ENCODE assay signal across 19 mouse cellular contexts in genomic region chr2:75147967-75148366, GRCm38 (mm10).
DNase-seq lines count a peak whose midpoint lies in the region; ATAC-seq lines count a peak whose summit lies in the region.
"Had no signal": no experiment of that assay in that cellular context is flagged by ENCODE, and none has a peak within 500 bp of the region (broad histone marks: within the 10 kb centered on the region; RNA-seq: fewer than 3 reads in every experiment).

No protein-coding gene starts in this region.

- no peak for ATAC-seq in CD4-positive, CD25-positive, alpha-beta regulatory T cell, adult 4 months
- ATAC-seq in neural tube, embryonic 14.5 days (ENCODE audit: low read depth), result no peak
- ATAC-seq in liver, embryonic 12.5 days, result no peak
- ATAC-seq: forebrain, postnatal 0 days had no signal

- DNase-seq in CD4-positive, CD25-positive, alpha-beta regulatory T cell, adult 2 months (ENCODE audit: low read depth, low spot score), result peak; percentile 7
- no peak for DNase-seq in neural tube, embryonic 10.5 days (ENCODE audit: extremely low spot score, low spot score)
- peak; percentile 51 for DNase-seq in limb, embryonic 10.5 days (ENCODE audit: low spot score)
- DNase-seq in right cerebral cortex, postnatal 4 days, result no peak
- DNase-seq: adrenal gland, adult 8-10 months; B cell, adult 2 months; cerebellum, adult 11 months; cerebellum, adult 8-10 months; cerebellum, postnatal 14 days; forebrain, postnatal 0 days; gastrocnemius, postnatal 14 days; heart, postnatal 36 days had no signal

- H3K27ac ChIP-seq in neural tube, embryonic 14.5 days (ENCODE audit: low read depth, low read length), result no peak overlapping the region
- H3K27ac ChIP-seq in limb, embryonic 10.5 days, result peak overlapping the region; percentile 76
- H3K27ac ChIP-seq in liver, embryonic 12.5 days, result no peak overlapping the region
- H3K27ac ChIP-seq: embryonic facial prominence, embryonic 13.5 days; forebrain, embryonic 12.5 days; heart, embryonic 13.5 days; hindbrain, embryonic 15.5 days had no signal

- no peak overlapping the region for H3K9ac ChIP-seq in neural tube, embryonic 14.5 days (replicated peaks; ENCODE audit: low read depth, low read length)
- no peak overlapping the region for H3K9ac ChIP-seq in liver, embryonic 12.5 days
- H3K9ac ChIP-seq: embryonic facial prominence, embryonic 13.5 days; forebrain, embryonic 12.5 days; forebrain, postnatal 0 days; heart, embryonic 13.5 days; hindbrain, embryonic 15.5 days had no signal

- H3K27me3 ChIP-seq in neural tube, embryonic 14.5 days (ENCODE audit: control insufficient read depth, insufficient read depth, low read length), result no peaks in the 10 kb centered on the region
- H3K27me3 ChIP-seq in limb, embryonic 10.5 days (ENCODE audit: low read depth, poor library complexity, severe bottlenecking), result peaks cover 24% of the 10 kb centered on the region; the same call in 1 of the 2 replicates
- H3K27me3 ChIP-seq in liver, embryonic 12.5 days (replicated peaks), result peaks cover 3% of the 10 kb centered on the region
- H3K27me3 ChIP-seq: hindbrain, embryonic 15.5 days had no signal

- peak overlapping the region; percentile 8; the same call in 1 of the 2 replicates for H3K4me2 ChIP-seq in neural tube, embryonic 14.5 days (ENCODE audit: low read depth, low read length)
- no peak overlapping the region for H3K4me2 ChIP-seq in liver, embryonic 12.5 days
- H3K4me2 ChIP-seq: embryonic facial prominence, embryonic 13.5 days; forebrain, embryonic 12.5 days; heart, embryonic 13.5 days; hindbrain, embryonic 15.5 days had no signal

- H3K4me3 ChIP-seq in neural tube, embryonic 14.5 days (ENCODE audit: low read depth, low read length), result no peak overlapping the region
- H3K4me3 ChIP-seq in limb, embryonic 10.5 days, result peak overlapping the region; percentile 25
- no peak overlapping the region for H3K4me3 ChIP-seq in liver, embryonic 12.5 days
- H3K4me3 ChIP-seq: embryonic facial prominence, embryonic 13.5 days; forebrain, embryonic 12.5 days; heart, embryonic 13.5 days; hindbrain, embryonic 15.5 days had no signal

- H3K4me1 ChIP-seq in neural tube, embryonic 14.5 days (ENCODE audit: control insufficient read depth, insufficient read depth, low read length), result no peaks in the 10 kb centered on the region
- peaks cover 85% of the 10 kb centered on the region for H3K4me1 ChIP-seq in limb, embryonic 10.5 days
- H3K4me1 ChIP-seq in liver, embryonic 12.5 days, result no peaks in the 10 kb centered on the region
- H3K4me1 ChIP-seq: forebrain, embryonic 12.5 days; heart, embryonic 13.5 days; hindbrain, embryonic 15.5 days had no signal

- no peaks in the 10 kb centered on the region for H3K36me3 ChIP-seq in neural tube, embryonic 14.5 days (ENCODE audit: control insufficient read depth, insufficient read depth, low read length)
- no peaks in the 10 kb centered on the region for H3K36me3 ChIP-seq in limb, embryonic 10.5 days
- no peaks in the 10 kb centered on the region for H3K36me3 ChIP-seq in liver, embryonic 12.5 days
- H3K36me3 ChIP-seq: embryonic facial prominence, embryonic 13.5 days; forebrain, embryonic 12.5 days; heart, embryonic 13.5 days; hindbrain, embryonic 15.5 days had no signal

- WGBS in neural tube, embryonic 14.5 days, result 28% methylated on average over 8 of the region's 8 CpGs
- 8% methylated on average over 8 of the region's 8 CpGs for WGBS in limb, embryonic 10.5 days
- WGBS in liver, embryonic 12.5 days (ENCODE audit: insufficient replicate concordance), result 67% methylated on average over 8 of the region's 8 CpGs

- no peaks in the 10 kb centered on the region for H3K9me3 ChIP-seq in neural tube, embryonic 14.5 days (ENCODE audit: control insufficient read depth, low read length)
- no peaks in the 10 kb centered on the region for H3K9me3 ChIP-seq in limb, embryonic 10.5 days (replicated peaks)
- H3K9me3 ChIP-seq in liver, embryonic 12.5 days (replicated peaks), result no peaks in the 10 kb centered on the region
- H3K9me3 ChIP-seq: embryonic facial prominence, embryonic 13.5 days; forebrain, embryonic 12.5 days; heart, embryonic 13.5 days; hindbrain, embryonic 15.5 days had no signal

Comparison
In these comparisons a context has a peak if more than half of its experiments do, and no peak if none do; other contexts are left out.
1. DNase-seq: peak in CD4-positive, CD25-positive, alpha-beta regulatory T cell, adult 2 months (single experiment) and limb, embryonic 10.5 days (single experiment); none in neural tube, embryonic 10.5 days (single experiment) and right cerebral cortex, postnatal 4 days (single experiment).